Mouse (Mus musculus) neural tube, embryonic 13.5 days (tissue): Measurements from ENCODE around the gene Map3k1. TPM values are rescaled to one million over a fixed set of nuclear protein-coding genes. Genes with fewer than 3 reads are reported as not detected.

Experiments
- ATAC-seq: fragments of 200-750 bp; cut with Nextera tagmentation; 2 replicates; pipeline ENCODE4 v1.8.0; 2017; ENCODE audit warnings: low read depth, mild to moderate bottlenecking, moderate TSS enrichment, moderate library complexity
- H3K27ac ChIP-seq: fragments of 300-500 bp; sonication (generic); replicated peaks from 2 replicates; pipeline ENCODE4 v1.5.1; 2015; ENCODE audit warnings: moderate library complexity, mild to moderate bottlenecking, inconsistent platforms
- H3K27me3 ChIP-seq: fragments of 300-500 bp; sonication (generic); 2 replicates; pipeline ENCODE4 v1.6.1; 2015; ENCODE audit warnings: mild to moderate bottlenecking, inconsistent platforms
- H3K36me3 ChIP-seq: fragments of 300-500 bp; sonication (generic); 2 replicates; pipeline ENCODE4 v1.6.1; 2015; ENCODE audit warnings: mild to moderate bottlenecking, inconsistent platforms
- H3K4me1 ChIP-seq: fragments of 300-500 bp; sonication (generic); replicated peaks from 2 replicates; pipeline ENCODE4 v1.6.1; 2015; ENCODE audit warnings: inconsistent platforms
- H3K4me2 ChIP-seq: fragments of 300-500 bp; sonication (generic); 2 replicates; pipeline ENCODE4 v1.6.1; 2015; ENCODE audit warnings: inconsistent platforms, mild to moderate bottlenecking, moderate library complexity
- H3K4me3 ChIP-seq: fragments of 300-500 bp; sonication (generic); 2 replicates; pipeline ENCODE4 v1.5.1; 2015; ENCODE audit warnings: mild to moderate bottlenecking, inconsistent platforms
- H3K9ac ChIP-seq: fragments of 300-500 bp; sonication (generic); 2 replicates; pipeline ENCODE4 v1.6.1; 2015; ENCODE audit warnings: moderate library complexity, mild to moderate bottlenecking, inconsistent platforms
- H3K9me3 ChIP-seq: fragments of 300-500 bp; sonication (generic); 2 replicates; pipeline ENCODE4 v1.6.1; 2016; ENCODE audit warnings: inconsistent platforms
- WGBS: fragments of 180-500 bp; shearing (Covaris S2); methylation state at CpG from one replicate; pipeline ENCODE4 v1.1.7; 2015; 5-methylcytosine and 5-hydroxymethylcytosine counted together
- polyA plus RNA-seq: library from polyadenylated mRNA; unstranded; fragments of >200 nt; fragmentation: Nextera tagmentation; extraction: Ambion mirVana; gene quantifications from 2 replicates; pipeline ENCODE4 v1.2.1, GENCODE M21; 2015

Map3k1 gene
- polyA plus RNA-seq, 1 experiment from 2014 or later: 12.2 TPM

DNA sequence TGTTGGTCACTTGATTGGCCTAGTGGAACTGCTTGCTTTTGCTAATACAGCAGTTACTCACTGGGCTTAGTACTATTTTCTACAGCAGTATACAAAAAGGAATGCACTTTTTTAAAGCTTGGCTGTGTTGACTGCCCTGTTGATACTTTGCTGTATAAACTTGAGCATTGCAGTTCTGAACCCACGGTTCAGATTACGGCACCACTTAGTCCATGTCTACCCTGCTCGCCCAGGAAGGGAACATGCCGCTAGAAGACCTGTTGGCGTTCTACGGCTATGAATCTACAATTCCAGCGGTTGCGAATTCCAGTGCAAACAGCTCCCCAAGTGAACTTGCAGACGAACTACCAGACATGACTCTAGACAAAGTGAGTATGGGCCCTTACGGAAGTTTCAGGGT, 105.4 kb downstream of the Map3k1 start:
- Histone ChIP-seq H3K36me3 (peaks cover 74% of the 10 kb centered on the region), H3K4me1 (no peaks in the 10 kb centered on the region), H3K27ac (no peak overlapping the region), H3K27me3 (no peaks in the 10 kb centered on the region), H3K9ac (no peak overlapping the region), H3K4me3 (no peak overlapping the region), H3K4me2 (no peak overlapping the region), H3K9me3 (no peaks in the 10 kb centered on the region)
- ATAC-seq: no peak
- 95% methylated on average over 10 of the region's 10 CpGs for WGBS

Other genes starting within 250 kb of the Map3k1 start
- not detected in 2 replicates for gene Gm10198, start 216.2 kb downstream of the Map3k1 start, polyA plus RNA-seq
- gene Mier3, start 128.0 kb downstream of the Map3k1 start, polyA plus RNA-seq: 19.0 and 21.2 TPM in 2 replicates